Mouse (Mus musculus): ENCODE measurements around the gene Pex11b. TPM values are rescaled to one million over a fixed set of nuclear protein-coding genes. Genes with fewer than 3 reads are reported as not detected.
"Not testable (repeated sequence)": the region's sequence is repeated elsewhere in the genome, so short reads cannot be mapped to it uniquely, and the experiment has no call there.

Pex11b gene
- 40.6 and 50.2 TPM in 2 replicates for polyA plus RNA-seq (2012; rRNA removed)

- peak; percentile 91 for DNase-seq (ENCODE audit: low spot score)
These were observed at the start of gene Pex11b, which contains the start of gene Gm42957 for GRCm38 (mm10) chr3:96634928-96635879. TSS of gene Pex11b (plus strand) at chr3:96635376. TSS of gene Gm42957 (plus strand) at chr3:96635474.

- DNase-seq (ENCODE audit: low spot score), result no peak
These were observed 44.5 kb upstream of the Pex11b start for GRCm38 (mm10) chr3:96590657-96591056.

DNA sequence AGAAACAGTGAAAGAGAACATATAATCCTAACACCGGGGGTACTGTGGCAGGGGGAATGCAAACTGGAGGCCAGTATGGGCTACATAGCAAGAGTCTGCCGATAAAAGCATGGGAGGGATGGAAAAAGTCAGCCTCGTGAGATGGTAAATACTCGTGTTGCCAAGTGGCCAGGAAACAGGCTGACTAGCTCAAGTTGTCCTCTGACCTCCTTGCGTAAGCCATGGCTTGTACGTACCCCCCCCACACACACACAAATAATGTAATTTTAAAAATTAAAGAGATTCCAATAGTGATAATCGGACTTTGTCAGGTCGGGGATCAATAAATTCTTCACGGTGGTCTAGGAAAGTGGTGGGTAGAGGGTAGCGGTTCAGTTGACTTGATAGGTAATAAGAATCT is 41.8 kb upstream of the Pex11b start:
- DNase-seq (ENCODE audit: low spot score), result no peak

GRCm38 (mm10) chr3:96593790-96594560 is 41.2 kb upstream of the Pex11b start, which contains the start of gene Polr3gl:
TSS of gene Polr3gl (minus strand) at chr3:96594181.
- peak; percentile 82 for DNase-seq (ENCODE audit: low spot score)

GRCm38 (mm10) chr3:96594851-96595250 is 40.3 kb upstream of the Pex11b start:
- no peak for DNase-seq (ENCODE audit: low spot score)

DNA sequence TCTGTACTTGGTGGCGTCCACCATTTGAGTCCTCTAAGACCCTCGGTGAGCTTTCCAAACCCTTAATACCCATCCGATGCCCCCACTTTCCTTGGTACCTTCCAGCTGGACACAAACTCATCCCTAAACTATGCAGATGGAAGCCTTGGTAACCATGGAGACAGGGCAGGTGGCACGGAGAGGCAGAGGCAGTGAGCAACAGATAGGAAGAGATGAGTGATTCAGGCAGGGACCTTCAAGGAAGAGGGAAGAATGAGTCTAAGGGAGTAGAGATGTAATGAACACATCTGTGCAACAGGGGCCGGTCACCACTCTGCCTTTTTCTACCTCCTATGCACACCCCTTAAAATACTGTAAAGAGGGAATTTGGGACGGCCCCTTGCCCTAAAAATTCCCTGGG is 39.5 kb upstream of the Pex11b start:
- no peak for DNase-seq (ENCODE audit: low spot score)

DNA sequence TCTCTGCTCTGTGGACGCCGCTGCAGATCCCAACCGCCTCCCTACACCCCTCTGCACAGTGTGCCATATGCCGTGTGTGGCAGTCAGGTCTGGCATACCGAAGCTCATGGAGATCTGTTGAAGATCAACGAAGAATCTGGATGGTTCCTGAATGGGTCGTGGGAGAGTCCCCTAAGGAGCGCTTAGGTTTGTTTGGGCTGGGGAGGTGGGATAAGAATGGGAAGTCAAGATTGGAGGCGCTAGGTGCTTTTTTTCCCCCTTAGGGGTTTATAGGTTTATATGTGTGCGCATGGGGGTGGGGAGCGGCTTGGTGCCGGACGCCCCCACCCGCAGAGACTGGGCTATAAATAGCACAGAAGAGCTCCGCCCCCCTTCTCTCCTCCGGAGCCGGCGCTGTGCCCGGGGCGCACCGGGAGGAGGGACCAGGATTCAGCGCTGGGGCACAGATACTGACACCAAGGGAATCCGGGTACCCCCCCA is 38.9 kb upstream of the Pex11b start, which contains the start of gene Ankrd34a:
TSS of gene Ankrd34a (plus strand) at position 409 of the 480 bp plus-strand sequence.
- no peak for DNase-seq (ENCODE audit: low spot score)

DNA sequence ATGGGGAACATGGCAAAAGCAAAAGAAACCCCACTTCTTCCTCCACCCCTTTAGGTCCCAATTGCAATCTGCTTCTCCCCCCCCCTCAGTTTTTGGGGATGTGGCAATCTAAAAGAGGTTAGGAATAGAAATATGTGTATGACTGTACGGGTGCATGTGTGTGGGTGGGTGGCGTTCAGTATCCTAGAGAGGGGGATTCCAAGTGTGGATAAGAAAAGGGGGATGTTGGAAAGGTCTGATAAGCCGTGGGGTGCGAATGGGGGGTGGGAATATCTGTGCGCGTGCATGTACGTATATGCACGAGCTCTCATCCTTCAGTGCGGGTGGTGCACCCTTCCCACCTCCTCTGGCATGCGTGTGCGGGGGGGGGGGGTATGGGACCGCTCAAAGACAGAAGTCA is 38.3 kb upstream of the Pex11b start:
- no peak for DNase-seq (ENCODE audit: low spot score)

DNA sequence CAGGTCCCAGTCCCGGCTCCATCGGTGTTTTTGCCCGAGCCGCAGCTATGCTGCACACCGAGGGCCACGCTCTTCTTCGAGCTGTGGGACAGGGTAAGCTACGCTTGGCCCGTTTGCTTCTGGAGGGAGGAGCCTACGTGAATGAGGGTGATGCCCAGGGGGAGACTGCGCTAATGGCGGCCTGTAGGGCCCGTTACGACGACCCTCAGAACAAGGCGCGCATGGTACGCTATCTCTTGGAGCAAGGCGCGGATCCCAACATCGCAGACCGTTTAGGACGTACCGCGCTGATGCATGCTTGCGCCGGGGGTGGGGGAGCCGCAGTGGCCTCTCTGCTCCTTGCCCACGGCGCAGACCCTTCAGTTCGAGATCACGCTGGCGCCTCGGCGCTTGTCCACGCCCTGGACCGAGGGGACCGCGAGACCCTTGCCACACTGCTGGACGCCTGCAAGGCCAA is 37.7 kb upstream of the Pex11b start:
- no peak for DNase-seq (ENCODE audit: low spot score)

DNA sequence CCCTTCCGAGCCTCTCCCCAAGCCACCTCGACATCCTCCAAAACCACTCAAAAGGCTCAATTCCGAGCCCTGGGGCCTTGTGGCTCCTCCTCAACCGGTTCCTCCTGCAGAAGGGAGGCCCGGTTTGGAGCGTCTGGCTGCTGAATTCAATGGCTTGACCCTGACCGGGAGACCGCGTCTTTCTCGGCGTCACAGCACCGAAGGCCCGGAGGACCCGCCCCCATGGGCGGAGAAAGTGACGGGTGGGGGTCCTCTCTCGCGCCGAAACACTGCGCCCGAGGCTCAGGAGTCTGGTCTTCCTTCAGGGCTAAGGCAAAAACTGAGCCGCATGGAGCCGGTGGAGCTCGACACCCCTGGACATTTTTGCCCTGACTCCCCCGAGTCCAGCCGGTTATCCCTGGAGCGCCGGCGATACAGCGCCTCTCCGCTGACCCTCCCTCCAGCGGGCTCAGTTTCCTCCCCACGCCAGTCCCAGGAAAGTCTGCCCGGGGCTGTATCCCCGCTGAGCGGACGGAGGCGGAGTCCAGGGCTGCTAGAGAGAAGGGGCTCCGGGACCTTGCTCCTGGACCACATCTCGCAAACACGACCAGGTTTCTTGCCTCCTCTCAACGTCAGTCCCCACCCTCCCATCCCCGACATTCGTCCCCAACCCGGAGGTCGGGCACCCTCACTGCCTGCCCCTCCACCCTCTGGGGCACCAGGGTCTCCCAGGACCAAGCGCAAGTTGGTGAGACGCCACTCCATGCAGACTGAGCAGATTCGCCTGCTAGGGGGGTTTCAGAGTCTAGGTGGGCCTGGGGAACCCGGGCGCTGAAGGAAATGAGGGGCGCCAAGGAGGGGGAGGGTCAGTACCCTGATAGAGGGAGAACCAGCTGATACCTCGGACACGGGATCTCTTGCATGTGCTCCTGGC is 36.8 kb upstream of the Pex11b start:
- DNase-seq (ENCODE audit: low spot score), result peak; percentile 42

- DNase-seq (ENCODE audit: low spot score), result no peak
These were observed 36.1 kb upstream of the Pex11b start for GRCm38 (mm10) chr3:96599069-96599393.

- no peak for DNase-seq (ENCODE audit: low spot score)
These were observed 35.8 kb upstream of the Pex11b start for GRCm38 (mm10) chr3:96599411-96599810.

GRCm38 (mm10) chr3:96600639-96601250 is 34.4 kb upstream of the Pex11b start, which contains the start of gene Lix1l:
TSS of gene Lix1l (plus strand) at chr3:96601149.
- peak; percentile 65 for DNase-seq (ENCODE audit: low spot score)

GRCm38 (mm10) chr3:96601251-96601787 is 33.9 kb upstream of the Pex11b start:
- DNase-seq (ENCODE audit: low spot score), result peak; percentile 38

GRCm38 (mm10) chr3:96601941-96602703 is 33.1 kb upstream of the Pex11b start:
- DNase-seq (ENCODE audit: low spot score), result no peak

GRCm38 (mm10) chr3:96602704-96603084 is 32.5 kb upstream of the Pex11b start:
- DNase-seq (ENCODE audit: low spot score), result no peak

- no peak for DNase-seq (ENCODE audit: low spot score)
These were observed 31.9 kb upstream of the Pex11b start for GRCm38 (mm10) chr3:96603311-96603710.

DNA sequence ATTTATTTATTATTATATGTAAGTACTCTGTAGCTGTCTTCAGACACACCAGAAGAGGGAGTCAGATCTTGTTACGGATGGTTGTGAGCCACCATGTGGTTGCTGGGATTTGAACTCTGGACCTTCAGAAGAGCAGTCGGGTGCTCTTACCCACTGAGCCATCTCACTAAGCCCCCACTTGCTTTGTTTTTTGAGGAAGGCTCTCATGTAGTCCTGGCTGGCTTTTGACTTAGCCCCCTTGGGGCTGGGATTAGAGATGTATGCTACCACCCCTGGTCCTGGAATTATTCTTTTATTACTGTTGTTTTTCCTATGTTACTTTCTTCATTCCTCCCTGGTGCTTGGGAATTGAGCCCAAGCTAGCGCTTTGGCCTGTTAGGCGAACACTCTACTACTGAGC is 29.2 kb upstream of the Pex11b start:
- not testable (repeated sequence) for DNase-seq (ENCODE audit: low spot score)

DNA sequence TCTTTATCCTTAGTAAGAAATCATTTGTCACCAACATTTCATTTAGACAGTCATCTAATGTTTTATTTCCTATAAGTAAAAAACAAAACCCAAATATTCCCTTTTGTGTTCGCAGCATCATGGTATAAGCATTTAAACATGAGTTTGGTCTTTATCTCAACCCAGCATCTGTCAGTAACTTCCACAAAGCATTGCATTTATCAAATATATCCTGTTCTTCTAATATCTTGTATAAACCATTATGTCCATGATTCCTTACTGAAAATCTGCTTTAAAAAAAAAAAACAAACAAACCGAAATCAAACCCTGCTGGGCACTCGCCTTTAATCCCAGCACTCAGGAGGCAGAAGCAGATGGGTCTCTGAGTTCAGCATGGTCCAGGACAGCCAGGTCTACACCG is 28.6 kb upstream of the Pex11b start:
- no peak for DNase-seq (ENCODE audit: low spot score)

GRCm38 (mm10) chr3:96617941-96618340 is 17.2 kb upstream of the Pex11b start:
- DNase-seq (ENCODE audit: low spot score), result no peak

Measured in urinary bladder, adult 2 months (tissue).